Mouse (Mus musculus) heart, adult 9 months (tissue): ENCODE data around the gene Ugt2a1.
"Not testable (repeated sequence)": the region's sequence is repeated elsewhere in the genome, so short reads cannot be mapped to it uniquely, and the experiment has no call there.

Source experiments
- DNase-seq, 2 experiments: peaks; one replicate each; pipeline ENCODE4 v3.0.0; 2022; ENCODE audit warnings: low spot score in 2 of 2

Ugt2a1 gene

DNA sequence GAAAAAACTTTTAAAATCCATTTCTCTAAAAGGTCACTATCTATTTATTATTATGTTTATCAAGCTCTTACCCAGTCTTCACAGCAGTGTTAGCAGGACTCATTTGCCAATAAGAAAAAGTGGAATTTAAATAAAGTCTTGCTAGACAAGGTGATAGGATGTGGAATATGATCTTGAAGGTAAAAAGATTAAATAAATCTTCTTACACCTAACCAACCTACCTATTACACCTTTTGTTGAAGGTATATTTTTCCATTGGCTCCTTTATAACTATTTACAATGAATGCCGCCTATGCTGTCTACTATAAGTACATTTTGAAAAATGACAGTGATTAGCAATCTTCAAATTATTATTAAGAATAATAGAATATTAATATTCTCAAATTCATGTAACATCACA is at the start of gene Ugt2a1:
Gene Ugt2a1, minus strand, starts transcription at position 101 of the 400 bp plus-strand sequence.
- no peak for DNase-seq

DNA sequence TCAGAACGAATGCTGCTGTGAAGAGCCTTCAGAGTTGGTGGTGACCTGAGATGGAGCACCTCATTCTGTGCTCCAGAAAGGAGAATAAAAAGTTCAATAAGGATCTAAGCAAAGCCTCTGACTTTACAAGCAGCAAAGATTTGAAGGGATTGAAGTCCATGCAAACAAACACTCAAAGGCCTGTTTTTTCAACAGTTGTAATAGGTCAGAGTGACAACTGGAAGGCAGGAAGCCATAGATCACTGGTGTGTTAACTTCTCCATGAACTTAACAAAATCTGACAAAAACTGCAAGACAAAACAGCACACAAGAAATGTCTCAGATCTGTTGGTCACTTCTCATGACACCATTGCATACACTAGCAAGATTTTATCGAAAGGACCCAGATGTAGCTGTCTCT is 47.4 kb upstream of the Ugt2a1 start, which contains the start of gene Sult1b1:
Gene Sult1b1, minus strand, starts transcription at position 85 of the 400 bp plus-strand sequence.
- DNase-seq = no peak

DNA sequence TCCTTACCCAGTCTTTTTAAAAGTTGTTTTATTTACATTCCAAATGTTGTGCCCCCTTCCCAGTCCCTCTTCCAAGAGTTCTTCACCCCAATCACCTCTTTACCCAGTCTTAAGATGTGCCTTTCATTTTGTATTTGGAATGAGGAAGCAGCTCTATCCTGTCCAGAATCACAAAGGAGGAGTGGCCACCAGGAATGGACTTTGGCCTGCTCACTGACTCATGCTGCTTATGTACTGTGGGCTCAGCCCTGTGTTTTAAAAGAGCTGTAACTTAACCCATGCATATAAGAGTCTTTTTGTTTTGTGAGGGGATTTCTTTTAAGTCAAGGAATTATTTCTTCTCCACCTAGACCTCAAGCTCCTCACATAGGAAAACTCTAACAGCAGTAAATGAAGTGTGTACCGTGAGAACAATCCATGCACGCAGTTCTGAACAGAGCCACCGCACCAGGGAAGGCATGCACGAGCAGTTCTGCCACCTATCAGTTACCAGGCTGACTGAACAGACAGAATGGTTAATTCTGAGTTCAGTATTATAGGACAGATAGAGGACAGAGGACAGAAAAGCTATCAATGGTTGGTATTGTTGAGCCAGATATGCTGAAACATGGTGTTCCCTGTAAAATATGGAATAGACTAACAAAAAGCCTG is 45.4 kb upstream of the Ugt2a1 start:
- no peak for DNase-seq

DNA sequence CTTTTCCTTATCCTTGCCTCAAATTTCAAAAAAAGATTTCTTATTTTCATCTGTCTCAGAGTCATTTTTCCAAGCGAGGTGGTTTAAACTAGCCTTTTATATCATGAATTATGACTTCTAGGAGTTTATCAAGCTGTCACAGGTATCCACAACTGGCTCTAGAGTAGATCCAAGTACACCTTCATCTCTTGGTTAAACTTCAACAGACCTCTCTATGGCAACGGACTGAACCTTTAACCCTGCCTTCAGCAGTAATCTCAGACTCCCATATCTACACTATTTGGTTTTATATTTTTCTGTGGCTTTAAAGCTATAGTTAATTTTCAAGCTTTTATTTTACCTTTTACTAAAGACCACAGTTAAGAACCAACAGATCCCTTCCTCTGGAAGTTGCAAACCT is 41.6 kb upstream of the Ugt2a1 start:
- no peak for DNase-seq

DNA sequence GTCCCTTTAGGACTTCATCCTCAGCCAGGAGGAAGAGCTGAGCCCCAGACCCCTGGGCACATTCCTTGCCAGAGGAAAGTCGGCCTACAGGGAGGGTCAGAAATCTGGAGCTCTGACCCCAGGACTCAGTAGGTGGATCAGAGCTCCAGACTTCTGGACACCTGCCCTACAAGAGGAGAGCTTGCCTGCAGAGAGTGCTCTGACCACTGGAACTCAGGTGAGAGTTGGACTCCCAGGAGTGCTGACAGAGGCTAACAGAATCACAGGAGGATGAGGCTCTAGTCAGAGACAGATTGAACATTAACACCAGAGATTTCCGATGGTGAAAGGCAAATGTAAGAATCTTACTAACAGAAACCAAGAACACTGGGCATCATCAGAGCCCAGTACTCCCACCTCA is 32.9 kb upstream of the Ugt2a1 start:
- not testable (repeated sequence) for DNase-seq

DNA sequence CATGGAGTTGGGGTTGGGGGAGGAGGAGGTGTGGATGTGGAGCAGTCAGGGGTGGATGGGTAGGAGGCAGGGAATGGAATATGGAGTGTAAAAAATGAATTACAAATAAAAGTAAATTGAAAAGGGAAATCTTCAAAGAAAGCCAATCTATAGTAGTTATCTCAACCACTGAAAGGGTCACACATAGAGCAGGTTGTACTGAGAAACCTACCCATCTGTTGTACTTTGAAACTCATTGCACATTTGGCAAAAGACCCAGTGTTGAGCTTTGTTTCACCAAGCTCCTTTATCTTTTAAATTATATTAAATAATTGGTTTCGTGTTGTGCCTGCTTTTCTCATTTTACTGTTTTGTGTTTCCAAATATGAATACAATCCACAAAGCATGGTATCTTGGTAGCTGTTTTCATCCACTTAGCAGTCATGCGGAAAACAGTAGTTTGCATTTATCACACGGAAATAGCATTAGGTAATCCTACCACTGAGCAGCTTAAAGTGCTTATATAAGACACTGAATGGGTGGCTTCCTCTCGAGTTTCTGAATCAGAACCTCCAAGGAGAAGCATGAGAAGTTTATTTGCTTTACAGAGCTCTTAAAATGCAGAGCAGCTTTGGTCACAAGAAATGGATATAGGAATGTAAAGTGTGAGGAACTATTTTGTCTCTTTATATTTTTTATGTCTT is 15.2 kb upstream of the Ugt2a1 start:
- no peak for DNase-seq

DNA sequence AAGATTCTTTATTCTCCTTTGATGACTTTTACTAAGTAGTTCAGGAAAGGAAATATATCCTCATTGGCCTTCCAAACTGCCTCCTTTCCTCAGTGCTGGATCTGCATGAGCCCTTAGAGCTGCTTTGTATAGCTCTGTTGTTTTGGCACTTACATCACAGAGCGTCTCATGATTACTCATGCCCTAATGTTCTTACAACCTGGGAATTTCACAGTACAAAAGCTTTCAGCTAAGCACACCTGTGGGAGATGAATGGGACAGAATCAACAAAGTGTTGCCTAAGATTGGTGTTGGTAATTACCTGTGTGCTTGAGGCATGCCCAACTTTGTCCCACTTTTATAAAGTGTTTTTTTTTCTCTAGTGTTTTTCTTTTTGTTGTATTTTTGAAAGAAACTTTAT is 12.0 kb upstream of the Ugt2a1 start:
- DNase-seq = no peak

DNA sequence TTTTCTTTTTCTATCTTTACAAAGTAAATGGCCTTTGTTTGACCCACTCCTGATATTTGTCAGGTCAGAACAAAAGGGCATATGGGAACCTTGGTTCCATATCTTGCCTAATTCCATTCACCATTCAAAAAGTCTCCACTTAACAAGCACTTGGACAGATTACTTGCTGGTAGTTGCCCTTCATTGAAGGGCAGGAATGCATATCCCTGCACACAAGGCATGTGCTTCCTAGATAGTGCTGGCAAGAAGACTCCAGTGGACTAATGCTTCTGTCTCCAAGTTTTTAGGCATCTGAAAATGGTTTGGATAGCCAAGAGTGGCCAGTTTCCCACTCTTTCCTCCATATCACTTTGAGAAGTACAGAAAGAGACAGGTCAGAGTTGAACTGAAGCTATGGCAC is 8.7 kb upstream of the Ugt2a1 start:
- no peak for DNase-seq

DNA sequence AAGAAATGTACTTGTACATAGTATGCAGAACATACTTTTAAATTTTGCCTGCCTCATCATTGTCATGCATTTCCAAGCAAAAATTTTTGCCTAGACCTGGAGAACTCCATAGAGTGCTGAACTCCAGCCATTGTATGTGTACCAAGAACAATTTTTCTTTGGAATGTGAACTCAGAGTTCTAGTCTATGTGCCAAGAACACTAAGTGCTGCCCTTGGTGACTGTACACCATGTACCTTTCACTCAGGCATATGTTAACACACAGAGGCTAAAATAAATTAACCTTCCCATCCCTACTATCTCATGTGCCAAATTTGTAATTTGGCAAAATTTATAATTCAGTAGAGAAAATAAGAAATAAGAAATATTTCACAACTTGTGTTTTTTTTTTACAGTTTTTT is 8.3 kb upstream of the Ugt2a1 start:
- no peak for DNase-seq

DNA sequence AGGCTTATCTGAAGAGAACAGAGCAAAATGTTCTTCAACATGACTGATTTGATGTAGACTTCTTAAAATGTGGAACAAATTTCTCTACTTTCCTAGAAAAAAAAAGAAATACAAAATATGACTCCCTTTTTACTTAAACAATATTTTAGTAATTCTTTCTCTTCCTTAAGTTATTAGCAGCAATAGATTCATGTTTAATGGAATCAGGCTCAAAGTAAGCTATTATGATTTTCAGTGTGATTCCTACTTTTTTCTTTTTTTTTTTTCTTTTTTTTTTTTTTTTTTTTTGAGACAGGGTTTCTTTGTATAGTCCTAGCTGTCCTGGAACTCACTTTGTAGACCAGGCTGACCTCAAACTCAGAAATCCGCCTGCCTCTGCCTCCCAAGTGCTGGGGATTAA is 4.0 kb downstream of the Ugt2a1 start, which contains the start of gene Gm43638:
Gene Gm43638, minus strand, starts transcription at position 101 of the 400 bp plus-strand sequence.
- not testable (repeated sequence) for DNase-seq

DNA sequence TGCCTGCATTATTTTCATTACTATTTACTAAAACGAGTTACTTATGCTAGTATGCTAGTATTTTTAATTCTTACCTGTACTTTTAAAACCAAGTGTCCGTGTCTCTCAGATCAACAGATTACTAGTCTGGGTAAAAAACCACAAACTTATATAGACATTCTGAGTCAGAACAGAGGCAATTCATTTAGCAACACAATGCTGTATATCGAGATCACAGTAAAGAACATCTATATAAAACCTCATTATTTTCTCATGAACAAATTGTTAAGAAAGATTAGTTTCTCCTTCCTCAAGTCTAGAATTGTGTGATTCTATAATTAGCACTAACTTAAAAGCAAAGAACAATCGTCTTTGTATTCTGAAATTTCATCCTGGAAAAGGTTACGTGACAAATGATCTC is 8.5 kb downstream of the Ugt2a1 start, which contains the start of gene Ugt2a2:
Gene Ugt2a2, minus strand, starts transcription at position 101 of the 400 bp plus-strand sequence.
- DNase-seq = no peak

DNA sequence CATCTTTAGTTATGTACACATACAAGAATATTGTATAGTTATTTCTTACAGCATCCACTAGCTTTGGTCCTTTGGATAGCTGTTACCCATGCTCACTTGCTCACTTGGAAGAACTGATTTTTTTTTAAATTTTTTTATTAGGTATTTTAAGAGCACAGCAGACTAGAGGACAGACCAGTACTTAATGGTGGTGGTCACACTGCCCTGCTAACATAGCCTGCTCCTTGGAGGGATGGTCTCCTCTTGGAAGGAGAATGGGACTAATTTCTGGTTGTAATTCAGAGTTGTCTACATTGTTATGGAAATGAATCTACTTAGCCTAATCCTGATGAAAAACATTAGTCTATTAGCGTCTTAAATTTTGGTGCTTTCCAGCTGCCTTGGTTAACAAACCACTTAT is 31.9 kb downstream of the Ugt2a1 start:
- DNase-seq = no peak

DNA sequence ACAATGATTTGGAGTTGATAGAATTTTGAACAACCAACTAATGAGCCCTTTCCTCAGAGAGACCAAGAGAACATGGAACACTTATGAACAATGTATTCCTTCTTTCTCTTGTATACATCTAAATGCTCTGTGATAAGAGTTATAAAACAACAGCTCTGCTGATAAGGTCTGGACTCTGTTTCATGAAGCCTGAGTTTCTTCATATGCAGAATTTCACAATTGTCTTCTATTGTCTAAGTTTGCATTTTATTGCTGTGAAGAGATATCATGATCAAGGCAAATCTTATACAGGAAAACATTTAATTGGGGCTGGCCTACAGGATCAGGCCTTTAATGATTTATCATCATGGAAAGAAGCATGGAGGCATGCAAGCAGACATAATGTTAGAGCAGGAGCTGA is 33.0 kb downstream of the Ugt2a1 start:
- no peak for DNase-seq

DNA sequence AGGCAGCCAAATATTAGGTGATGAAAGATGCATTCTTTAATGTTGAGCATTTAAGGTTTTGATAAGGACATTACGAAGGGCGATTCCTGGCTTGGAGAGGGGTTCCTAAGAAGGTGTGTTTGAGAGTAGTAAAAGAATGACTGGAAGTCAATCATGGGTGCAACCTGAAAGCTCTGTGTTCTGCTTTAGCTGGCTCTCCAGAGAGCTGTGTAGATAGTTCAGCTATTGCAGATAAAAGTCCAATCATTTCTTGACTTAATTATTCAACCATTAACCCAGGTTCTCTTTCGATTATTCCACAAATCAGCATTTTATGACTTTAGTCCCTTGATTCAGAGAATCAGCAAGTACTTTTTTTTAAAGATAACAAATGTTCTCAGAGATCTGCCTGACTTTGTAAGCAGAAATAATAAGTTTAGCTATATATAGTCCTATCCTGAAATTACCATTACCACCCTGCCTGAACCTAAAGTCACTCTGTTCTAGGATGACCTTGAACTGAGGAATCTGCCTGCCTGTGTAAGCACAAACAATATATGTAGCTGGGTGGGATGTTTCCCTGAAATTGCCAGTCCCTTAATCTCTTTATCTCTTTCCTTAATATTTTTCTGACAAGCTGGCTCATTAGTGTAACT is 34.3 kb downstream of the Ugt2a1 start:
- DNase-seq = no peak

DNA sequence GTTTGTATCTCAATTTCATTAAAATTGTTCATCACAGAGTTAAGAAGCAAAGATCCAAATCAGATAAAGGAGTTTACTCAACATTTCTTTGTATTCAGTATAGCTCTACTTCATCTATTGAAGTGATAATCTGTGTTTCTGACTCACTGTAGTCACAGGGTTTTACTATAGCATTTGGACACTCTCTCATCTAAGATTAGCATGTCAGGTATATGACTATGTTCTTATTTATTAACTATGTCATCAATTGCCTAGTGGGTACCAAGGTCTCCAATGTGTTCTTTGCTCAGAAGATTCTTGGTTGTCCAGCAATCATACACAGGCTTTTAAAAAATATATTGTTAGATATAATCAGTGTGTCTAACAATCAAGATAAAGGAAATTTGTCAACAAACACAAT is 35.2 kb downstream of the Ugt2a1 start:
- no peak for DNase-seq

DNA sequence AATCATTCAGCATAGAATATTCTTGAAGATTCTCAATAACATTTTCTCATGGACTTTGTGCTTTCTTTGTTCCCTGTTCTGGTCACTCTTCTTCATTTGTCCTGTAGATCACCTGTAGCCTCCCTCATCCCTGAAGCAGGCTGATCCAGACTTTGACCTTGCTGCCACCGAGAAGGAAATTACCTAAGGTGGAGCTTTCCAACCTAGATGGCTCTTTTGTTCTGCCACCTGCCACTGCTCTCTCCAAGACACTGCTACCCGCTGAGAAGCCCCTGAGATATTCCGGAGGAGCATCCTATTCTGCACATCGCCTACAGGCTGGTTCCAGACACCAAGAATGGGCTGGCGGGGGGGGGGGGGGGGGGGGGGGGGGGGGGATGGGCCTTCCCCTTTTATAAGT is 38.2 kb downstream of the Ugt2a1 start:
- not testable (repeated sequence) for DNase-seq

DNA sequence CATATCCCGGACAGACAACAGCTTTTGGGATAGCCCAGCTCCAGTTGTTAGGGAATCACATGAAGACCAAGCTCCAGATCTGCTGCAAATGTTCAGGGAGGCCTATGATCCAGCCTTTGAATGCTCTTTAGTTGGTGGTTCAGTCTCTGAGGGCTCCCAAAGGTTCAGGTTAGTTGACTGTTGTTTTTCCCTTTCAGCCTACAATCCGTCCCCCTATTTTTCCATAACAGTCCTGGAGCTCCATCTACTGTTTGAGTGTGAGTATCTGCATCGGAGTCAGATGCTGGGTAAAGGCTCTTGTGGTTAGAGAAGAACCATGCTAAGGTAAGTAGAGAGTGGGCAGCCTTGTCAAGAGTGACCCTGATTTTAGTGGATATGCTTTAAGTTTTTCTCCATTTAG is 54.4 kb downstream of the Ugt2a1 start:
- no peak for DNase-seq

DNA sequence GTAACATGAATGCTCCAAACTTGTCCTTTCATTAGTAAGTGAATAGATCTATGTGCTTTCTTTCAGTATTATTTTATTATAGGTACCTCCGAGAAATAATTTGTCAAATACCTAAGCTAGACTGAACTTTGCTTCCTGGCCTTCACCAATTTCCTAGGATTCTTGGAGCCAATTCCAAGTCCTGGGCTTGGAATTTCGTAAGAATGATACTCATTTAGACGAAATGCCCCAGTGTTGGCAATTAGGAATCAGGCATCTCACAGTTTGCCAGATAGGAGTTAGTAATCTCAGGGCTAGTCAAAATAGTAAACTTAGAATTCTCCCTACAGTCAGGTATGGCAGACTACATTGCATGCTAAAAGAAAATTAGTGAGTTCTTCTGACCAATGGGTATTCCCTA is 65.0 kb downstream of the Ugt2a1 start:
- no peak for DNase-seq

DNA sequence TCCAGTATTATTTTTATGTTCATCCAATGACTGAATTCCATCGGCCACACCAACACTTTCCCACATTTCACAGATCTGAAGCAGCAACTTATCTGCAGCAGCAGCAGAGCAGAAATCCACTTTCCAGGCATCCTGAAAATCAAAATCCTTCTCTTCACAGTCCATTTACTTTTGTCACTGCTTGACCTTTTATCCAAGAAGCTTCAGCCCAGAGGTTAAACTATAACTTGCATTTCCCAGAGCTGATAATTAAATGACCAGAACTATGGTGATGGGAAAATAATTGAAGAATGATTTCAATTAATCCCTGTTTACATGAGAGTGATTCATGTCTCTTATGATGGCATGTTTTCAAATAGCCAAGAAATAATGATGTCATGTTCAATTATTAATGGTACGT is 66.6 kb downstream of the Ugt2a1 start, which contains the start of gene Ugt2b38:
Gene Ugt2b38, minus strand, starts transcription at position 163 of the 400 bp plus-strand sequence.
- not testable (repeated sequence) for DNase-seq
